Mouse (Mus musculus): ENCODE measurements around the gene Slc29a3. TPM values are rescaled to one million over a fixed set of nuclear protein-coding genes. Genes with fewer than 3 reads are reported as not detected.
"Not testable (repeated sequence)": the region's sequence is repeated elsewhere in the genome, so short reads cannot be mapped to it uniquely, and the experiment has no call there.

The Slc29a3 gene
- polyA plus RNA-seq, 1 experiment from 2014 or later: 13.2 TPM

DNA sequence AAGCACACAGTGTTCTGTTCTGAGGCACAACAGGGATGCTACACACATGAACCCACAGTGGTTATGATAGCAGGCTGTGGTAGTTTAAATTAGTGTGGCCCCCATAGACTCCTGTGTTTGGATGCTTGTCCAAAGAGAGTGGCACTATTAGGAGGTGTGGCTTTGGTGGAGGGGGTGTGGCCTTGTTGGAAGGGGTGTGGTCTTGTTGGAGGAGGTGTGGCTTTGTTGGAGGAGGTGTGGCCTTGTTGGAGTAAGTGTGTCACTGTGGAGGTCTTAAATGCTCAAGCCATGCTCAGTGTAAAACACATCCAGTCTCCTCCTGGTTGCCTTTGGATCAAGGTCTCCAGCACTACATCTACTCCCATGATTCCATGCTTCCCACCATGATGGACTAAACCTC is 3.6 kb upstream of the Slc29a3 start:
- Histone ChIP-seq H3K4me3 (no peak overlapping the region), H3K9me3 (no peaks in the 10 kb centered on the region), H3K27ac (replicated peaks) (no peak overlapping the region), H3K4me2 (replicated peaks) (no peak overlapping the region), H3K4me1 (peaks cover 15% of the 10 kb centered on the region), H3K9ac (replicated peaks) (no peak overlapping the region), H3K27me3 (no peaks in the 10 kb centered on the region), H3K36me3 (no peaks in the 10 kb centered on the region)
- no peak for ATAC-seq (replicated peaks)

DNA sequence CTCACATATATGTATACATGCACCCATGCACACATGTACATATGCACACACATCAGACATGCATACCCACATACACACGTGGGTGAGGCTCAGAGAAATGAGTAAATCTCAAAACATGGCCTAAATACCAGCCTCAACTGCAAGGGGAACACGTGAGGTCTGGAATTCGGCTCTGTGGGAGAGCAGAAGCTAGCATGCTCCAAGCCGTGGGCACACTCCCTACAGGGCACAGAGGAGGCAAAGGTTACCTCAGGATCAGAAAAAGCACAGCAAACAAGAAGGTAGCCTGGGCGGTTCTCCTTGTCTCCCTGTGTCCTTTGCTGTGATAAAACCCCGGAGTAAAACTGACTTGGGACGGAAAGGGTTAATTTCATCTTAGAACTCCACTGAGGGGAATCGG is 1.3 kb upstream of the Slc29a3 start:
- no peak overlapping the region for H3K4me2 ChIP-seq (replicated peaks)
- WGBS: 73% methylated on average over 8 of the region's 8 CpGs

DNA sequence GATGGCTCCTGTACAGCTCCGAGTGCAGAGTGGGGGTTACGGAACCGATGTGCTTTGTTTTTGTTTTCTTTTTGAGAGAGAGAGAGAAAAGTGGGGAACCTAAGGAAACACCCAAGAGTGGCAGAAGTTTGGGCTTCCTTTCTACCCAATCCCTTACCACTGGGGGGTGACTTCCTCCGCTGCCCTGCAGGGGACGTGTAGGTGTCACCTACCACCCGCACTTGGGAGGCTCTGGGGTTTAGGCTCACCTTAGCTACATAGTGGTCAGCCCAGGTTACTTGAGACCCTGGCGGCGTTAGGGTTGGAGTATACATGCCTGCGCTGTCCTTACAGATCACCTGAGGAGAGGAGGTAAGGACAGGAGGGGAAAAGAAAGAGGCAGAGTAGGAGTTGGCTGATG is 667 bp upstream of the Slc29a3 start:
- Histone ChIP-seq H3K9ac (replicated peaks) (no peak overlapping the region), H3K27me3 (no peaks in the 10 kb centered on the region), H3K4me3 (no peak overlapping the region), H3K36me3 (no peaks in the 10 kb centered on the region), H3K27ac (replicated peaks) (no peak overlapping the region), H3K9me3 (no peaks in the 10 kb centered on the region), H3K4me1 (peaks cover 19% of the 10 kb centered on the region), H3K4me2 (replicated peaks) (no peak overlapping the region; the same call in 1 of the 2 replicates)
- WGBS: 78% methylated on average over 9 of the region's 9 CpGs
- peak; percentile 1; the same call in 1 of the 2 replicates for ATAC-seq (replicated peaks)

More for the DNA sequence above, 1.3 kb upstream of the Slc29a3 start:
- H3K36me3 ChIP-seq: no peaks in the 10 kb centered on the region
- no peak overlapping the region for H3K4me3 ChIP-seq
- H3K9me3 ChIP-seq: no peaks in the 10 kb centered on the region
- no peak overlapping the region for H3K9ac ChIP-seq (replicated peaks)
- no peak for ATAC-seq (replicated peaks)
- H3K27me3 ChIP-seq: no peaks in the 10 kb centered on the region
- H3K4me1 ChIP-seq: peaks cover 15% of the 10 kb centered on the region
- H3K27ac ChIP-seq (replicated peaks): no peak overlapping the region

GRCm38 (mm10) chr10:60747667-60748212 is 4.9 kb downstream of the Slc29a3 start:
- Histone ChIP-seq H3K4me3 (no peak overlapping the region), H3K36me3 (no peaks in the 10 kb centered on the region), H3K4me1 (peaks cover 26% of the 10 kb centered on the region), H3K27ac (replicated peaks) (0 out of 2 replicates have a peak overlapping the region, but pooled peaks have one; percentile 17), H3K9ac (replicated peaks) (no peak overlapping the region; the same call in 1 of the 2 replicates), H3K4me2 (replicated peaks) (no peak overlapping the region), H3K9me3 (no peaks in the 10 kb centered on the region), H3K27me3 (no peaks in the 10 kb centered on the region)
- no peak for ATAC-seq (replicated peaks)
- 91% methylated on average over 6 of the region's 6 CpGs for WGBS

GRCm38 (mm10) chr10:60746512-60746911 is 6.1 kb downstream of the Slc29a3 start:
- no peaks in the 10 kb centered on the region for H3K27me3 ChIP-seq
- no peaks in the 10 kb centered on the region for H3K9me3 ChIP-seq
- no peak overlapping the region for H3K4me2 ChIP-seq (replicated peaks)
- peaks cover 18% of the 10 kb centered on the region for H3K4me1 ChIP-seq
- 90% methylated on average over 2 of the region's 2 CpGs for WGBS
- H3K9ac ChIP-seq (replicated peaks): no peak overlapping the region
- H3K36me3 ChIP-seq: no peaks in the 10 kb centered on the region
- ATAC-seq (replicated peaks): no peak
- no peak overlapping the region for H3K4me3 ChIP-seq
- no peak overlapping the region for H3K27ac ChIP-seq (replicated peaks)

DNA sequence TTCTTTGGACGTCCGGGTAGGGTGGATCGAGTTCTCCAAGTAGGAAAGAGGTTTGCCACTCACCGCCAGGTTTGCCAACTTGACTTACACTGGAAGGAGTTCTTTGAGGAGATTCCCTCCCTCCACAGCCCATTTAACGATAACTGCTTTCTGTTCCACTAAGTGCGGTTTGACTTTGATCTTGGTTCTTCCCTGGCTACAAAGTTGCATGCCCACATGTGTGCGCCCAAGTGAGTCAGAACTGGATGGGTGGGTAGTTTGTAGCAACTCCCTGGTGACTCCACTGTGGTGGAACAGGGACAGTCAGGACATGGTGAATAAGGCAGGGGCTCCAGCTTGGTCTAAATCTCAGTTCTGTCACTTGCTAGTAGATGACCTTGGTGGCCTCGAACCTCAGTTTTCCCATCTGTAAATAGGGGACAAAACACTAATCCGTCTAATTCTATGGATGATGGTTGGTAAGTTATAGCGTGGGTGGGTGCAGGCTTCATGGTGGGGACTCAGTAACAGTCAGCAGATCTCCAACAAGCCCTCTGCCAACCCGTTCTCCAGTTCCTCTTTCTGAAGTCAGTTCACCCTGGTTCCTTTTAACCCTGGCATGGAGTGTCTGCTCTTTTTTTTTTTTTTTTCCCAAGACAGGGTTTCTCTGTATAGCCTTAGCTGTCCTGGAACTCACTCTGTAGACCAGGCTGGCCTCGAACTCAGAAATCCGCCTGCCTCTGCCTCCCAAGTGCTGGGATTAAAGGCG is 7.9 kb downstream of the Slc29a3 start:
- no peak overlapping the region for H3K27ac ChIP-seq (replicated peaks)
- H3K27me3 ChIP-seq: no peaks in the 10 kb centered on the region
- no peaks in the 10 kb centered on the region for H3K36me3 ChIP-seq
- H3K4me2 ChIP-seq (replicated peaks): no peak overlapping the region
- H3K9me3 ChIP-seq: no peaks in the 10 kb centered on the region
- ATAC-seq (replicated peaks): no peak
- H3K4me1 ChIP-seq: peaks cover 15% of the 10 kb centered on the region
- no peak overlapping the region for H3K4me3 ChIP-seq
- no peak overlapping the region for H3K9ac ChIP-seq (replicated peaks)
- WGBS: 94% methylated on average over 14 of the region's 14 CpGs

DNA sequence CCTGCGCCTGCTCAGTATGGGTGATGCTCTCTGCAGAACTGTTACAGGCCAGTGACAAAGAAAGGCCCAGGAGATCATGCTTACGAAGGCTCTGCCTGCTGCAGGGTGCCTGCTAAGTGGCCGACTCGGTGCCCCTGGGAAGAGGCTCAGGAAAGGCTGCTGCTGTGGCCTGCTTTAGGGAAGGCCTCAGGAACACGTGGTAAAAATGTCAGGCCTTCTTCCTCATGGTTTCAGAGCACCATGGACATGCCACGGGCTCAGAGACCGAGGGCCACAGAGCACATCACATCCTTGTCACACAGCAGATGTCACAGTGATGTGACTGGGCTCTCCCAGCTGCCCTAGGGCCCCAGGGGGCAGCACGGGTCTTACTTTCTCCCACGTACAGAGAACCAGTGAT is 8.9 kb downstream of the Slc29a3 start:
- Histone ChIP-seq H3K9ac (replicated peaks) (no peak overlapping the region), H3K9me3 (no peaks in the 10 kb centered on the region), H3K27me3 (no peaks in the 10 kb centered on the region), H3K36me3 (no peaks in the 10 kb centered on the region), H3K4me2 (replicated peaks) (no peak overlapping the region), H3K4me1 (peaks cover 15% of the 10 kb centered on the region), H3K27ac (replicated peaks) (no peak overlapping the region), H3K4me3 (no peak overlapping the region)
- ATAC-seq (replicated peaks): no peak
- 64% methylated on average over 9 of the region's 9 CpGs for WGBS

GRCm38 (mm10) chr10:60742942-60743341 is 9.7 kb downstream of the Slc29a3 start:
- Histone ChIP-seq H3K4me1 (peaks cover 9% of the 10 kb centered on the region; the same call in 1 of the 2 replicates), H3K27me3 (no peaks in the 10 kb centered on the region), H3K36me3 (no peaks in the 10 kb centered on the region), H3K9ac (replicated peaks) (no peak overlapping the region), H3K27ac (replicated peaks) (no peak overlapping the region), H3K4me3 (no peak overlapping the region), H3K9me3 (no peaks in the 10 kb centered on the region), H3K4me2 (replicated peaks) (no peak overlapping the region)
- ATAC-seq (replicated peaks): no peak
- 82% methylated on average over 6 of the region's 6 CpGs for WGBS

GRCm38 (mm10) chr10:60742296-60742695 is 10.3 kb downstream of the Slc29a3 start:
- not testable (repeated sequence) for H3K27me3 ChIP-seq; H3K4me3 ChIP-seq; ATAC-seq (replicated peaks); H3K36me3 ChIP-seq; H3K4me2 ChIP-seq (replicated peaks); H3K9ac ChIP-seq (replicated peaks); H3K9me3 ChIP-seq; H3K4me1 ChIP-seq; H3K27ac ChIP-seq (replicated peaks)
- WGBS: 77% methylated on average over 1 of the region's 1 CpGs

DNA sequence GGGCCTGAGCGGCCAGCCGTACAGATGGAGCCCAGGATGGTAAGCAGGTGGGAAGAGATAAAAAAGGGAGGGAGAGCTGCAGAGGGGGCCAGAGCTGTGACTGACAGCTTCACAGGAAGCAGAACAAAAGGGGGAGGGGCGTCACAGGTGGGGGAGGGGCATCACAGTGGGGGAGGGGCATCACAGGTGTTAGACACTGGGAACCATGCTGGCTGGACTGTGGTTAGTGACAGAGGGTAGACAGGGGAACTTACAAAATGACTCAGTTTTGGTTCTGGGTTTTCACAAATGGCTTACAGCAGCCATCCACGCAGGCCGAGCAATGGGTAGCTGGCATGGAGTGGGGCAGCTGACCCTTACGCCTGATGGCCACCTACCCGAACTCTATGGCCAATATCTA is 11.2 kb downstream of the Slc29a3 start:
- Histone ChIP-seq H3K9me3 (no peaks in the 10 kb centered on the region), H3K27me3 (no peaks in the 10 kb centered on the region), H3K36me3 (no peaks in the 10 kb centered on the region), H3K4me1 (no peaks in the 10 kb centered on the region), H3K9ac (replicated peaks) (no peak overlapping the region), H3K4me2 (replicated peaks) (no peak overlapping the region), H3K27ac (replicated peaks) (no peak overlapping the region), H3K4me3 (no peak overlapping the region)
- 78% methylated on average over 7 of the region's 7 CpGs for WGBS
- ATAC-seq (replicated peaks): no peak

GRCm38 (mm10) chr10:60739619-60740363 is 12.8 kb downstream of the Slc29a3 start:
- Histone ChIP-seq H3K27me3 (no peaks in the 10 kb centered on the region), H3K36me3 (no peaks in the 10 kb centered on the region), H3K9me3 (no peaks in the 10 kb centered on the region), H3K4me3 (no peak overlapping the region), H3K4me2 (replicated peaks) (no peak overlapping the region), H3K9ac (replicated peaks) (no peak overlapping the region), H3K27ac (replicated peaks) (no peak overlapping the region), H3K4me1 (no peaks in the 10 kb centered on the region)
- ATAC-seq (replicated peaks): no peak
- WGBS: 90% methylated on average over 4 of the region's 4 CpGs

GRCm38 (mm10) chr10:60737886-60738640 is 14.5 kb downstream of the Slc29a3 start:
- Histone ChIP-seq H3K27ac (replicated peaks) (no peak overlapping the region), H3K4me2 (replicated peaks) (no peak overlapping the region), H3K4me1 (no peaks in the 10 kb centered on the region), H3K9ac (replicated peaks) (no peak overlapping the region), H3K9me3 (no peaks in the 10 kb centered on the region), H3K36me3 (no peaks in the 10 kb centered on the region), H3K27me3 (no peaks in the 10 kb centered on the region), H3K4me3 (no peak overlapping the region)
- no peak for ATAC-seq (replicated peaks)
- 90% methylated on average over 8 of the region's 9 CpGs for WGBS

Measured in forebrain, embryonic 15.5 days (tissue).